Mouse (Mus musculus) intestine, embryonic 14.5 days (tissue): ENCODE measurements around the gene Prcd. TPM values are rescaled to one million over a fixed set of nuclear protein-coding genes. Genes with fewer than 3 reads are reported as not detected.

Source experiments
- ATAC-seq: fragments of 200-750 bp; cut with Nextera tagmentation; replicated peaks from 2 replicates; pipeline ENCODE4 v1.8.0; 2017; ENCODE audit warnings: low read depth, moderate number of reproducible peaks, moderate TSS enrichment, moderate library complexity; ENCODE audit not compliant: low FRiP score, low TSS enrichment
- DNase-seq: peaks from one replicate; pipeline ENCODE4 v3.0.0-alpha.2; 2018; ENCODE audit warnings: low spot score
- H3K27ac ChIP-seq: fragments of 300-500 bp; sonication (generic); 2 replicates; pipeline ENCODE4 v1.5.1; 2014; ENCODE audit warnings: low read depth, mild to moderate bottlenecking, control low read depth
- H3K27me3 ChIP-seq: fragments of 300-500 bp; sonication (generic); replicated peaks from 2 replicates; pipeline ENCODE4 v1.6.1; 2014; ENCODE audit warnings: low read length, control low read depth; ENCODE audit not compliant: control insufficient read depth, insufficient read depth
- H3K36me3 ChIP-seq: fragments of 300-500 bp; sonication (generic); 2 replicates; pipeline ENCODE4 v1.6.1; 2014; ENCODE audit warnings: low read length, control low read depth; ENCODE audit not compliant: control insufficient read depth, insufficient read depth
- H3K4me1 ChIP-seq: fragments of 300-500 bp; sonication (generic); replicated peaks from 2 replicates; pipeline ENCODE4 v1.6.1; 2014; ENCODE audit warnings: low read length, control low read depth, mixed read lengths; ENCODE audit not compliant: control insufficient read depth, insufficient read depth
- H3K4me2 ChIP-seq: fragments of 300-500 bp; sonication (generic); 2 replicates; pipeline ENCODE4 v1.6.1; 2014; ENCODE audit warnings: low read length
- H3K4me3 ChIP-seq: fragments of 300-500 bp; sonication (generic); 2 replicates; pipeline ENCODE4 v1.5.1; 2014; ENCODE audit warnings: low read depth, low read length, control low read depth, mixed read lengths
- H3K9ac ChIP-seq: fragments of 300-500 bp; sonication (generic); 2 replicates; pipeline ENCODE4 v1.6.1; 2014; ENCODE audit warnings: mild to moderate bottlenecking, low read length
- H3K9me3 ChIP-seq: fragments of 300-500 bp; sonication (generic); 2 replicates; pipeline ENCODE4 v1.6.1; 2016; ENCODE audit warnings: low read length, control low read depth; ENCODE audit not compliant: control insufficient read depth
- WGBS: fragments of 180-500 bp; shearing (Covaris S2); extraction: QIAGEN DNeasy Blood & Tissue Kit; methylation state at CpG from one replicate; pipeline ENCODE4 v1.1.7; 2014; 5-methylcytosine and 5-hydroxymethylcytosine counted together
- polyA plus RNA-seq: library from polyadenylated mRNA; unstranded; fragments of >200 nt; fragmentation: Nextera tagmentation; extraction: Ambion mirVana; gene quantifications from 2 replicates; pipeline ENCODE4 v1.2.1, GENCODE M21; 2014

Prcd gene
- polyA plus RNA-seq, 1 experiment from 2014 or later: 1.8 TPM

GRCm38 (mm10) chr11:116649711-116650337, 3.5 kb upstream of the Prcd start:
- Histone ChIP-seq H3K4me1 (peaks cover 38% of the 10 kb centered on the region), H3K9ac (no peak overlapping the region), H3K4me2 (no peak overlapping the region), H3K4me3 (no peak overlapping the region), H3K27ac (no peak overlapping the region), H3K36me3 (no peaks in the 10 kb centered on the region), H3K9me3 (no peaks in the 10 kb centered on the region), H3K27me3 (peaks cover 8% of the 10 kb centered on the region)
- 92% methylated on average over 13 of the region's 13 CpGs for WGBS
- ATAC-seq (no peak), DNase-seq (no peak)

GRCm38 (mm10) chr11:116650811-116651210, 2.5 kb upstream of the Prcd start:
- Histone ChIP-seq H3K27ac (no peak overlapping the region), H3K4me1 (peaks cover 32% of the 10 kb centered on the region), H3K4me3 (no peak overlapping the region), H3K27me3 (peaks cover 10% of the 10 kb centered on the region), H3K9me3 (no peaks in the 10 kb centered on the region), H3K4me2 (no peak overlapping the region), H3K9ac (no peak overlapping the region), H3K36me3 (no peaks in the 10 kb centered on the region)
- no peak for ATAC-seq
- 89% methylated on average over 8 of the region's 8 CpGs for WGBS
- DNase-seq: no peak

GRCm38 (mm10) chr11:116651339-116651738, 2.0 kb upstream of the Prcd start:
- no peaks in the 10 kb centered on the region for H3K36me3 ChIP-seq
- H3K4me2 ChIP-seq: no peak overlapping the region
- no peak overlapping the region for H3K9ac ChIP-seq
- H3K27me3 ChIP-seq: peaks cover 10% of the 10 kb centered on the region
- H3K27ac ChIP-seq: no peak overlapping the region
- H3K9me3 ChIP-seq: no peaks in the 10 kb centered on the region
- DNase-seq (no peak), ATAC-seq (no peak)
- 77% methylated on average over 8 of the region's 8 CpGs for WGBS
- H3K4me3 ChIP-seq: no peak overlapping the region
- H3K4me1 ChIP-seq: peaks cover 32% of the 10 kb centered on the region

- Histone ChIP-seq H3K4me3 (peak overlapping the region; percentile 53; the same call in 1 of the 2 replicates), H3K4me1 (peaks cover 34% of the 10 kb centered on the region), H3K9ac (no peak overlapping the region), H3K4me2 (peak overlapping the region; percentile 91), H3K36me3 (no peaks in the 10 kb centered on the region), H3K27me3 (peaks cover 10% of the 10 kb centered on the region), H3K9me3 (no peaks in the 10 kb centered on the region), H3K27ac (no peak overlapping the region)
- no peak for ATAC-seq
- WGBS: 64% methylated on average over 25 of the region's 25 CpGs
- DNase-seq: no peak
These were observed 820 bp upstream of the Prcd start for GRCm38 (mm10) chr11:116652330-116653098.

- ATAC-seq (no peak), DNase-seq (peak; percentile 73)
- WGBS: under 1% methylated on average over 47 of the region's 47 CpGs
- peak overlapping the region; percentile 91 for H3K4me2 ChIP-seq
- peaks cover 10% of the 10 kb centered on the region for H3K27me3 ChIP-seq
- H3K36me3 ChIP-seq: no peaks in the 10 kb centered on the region
- H3K9ac ChIP-seq: peak overlapping the region; percentile 54
- peaks cover 28% of the 10 kb centered on the region for H3K4me1 ChIP-seq
- no peak overlapping the region for H3K27ac ChIP-seq
- no peaks in the 10 kb centered on the region for H3K9me3 ChIP-seq
- H3K4me3 ChIP-seq: peak overlapping the region; percentile 53
These were observed 431 bp downstream of the Prcd start for GRCm38 (mm10) chr11:116653709-116654221.

GRCm38 (mm10) chr11:116654255-116654821, 1.0 kb downstream of the Prcd start, which contains the start of gene Cygb:
TSS of gene Cygb (minus strand) at chr11:116654313.
- WGBS: 4% methylated on average over 28 of the region's 28 CpGs
- Histone ChIP-seq H3K9me3 (no peaks in the 10 kb centered on the region), H3K4me1 (peaks cover 24% of the 10 kb centered on the region), H3K27me3 (peaks cover 10% of the 10 kb centered on the region), H3K4me2 (peak within 1 kb of the TSS; percentile 91), H3K36me3 (no peaks in the 10 kb centered on the region), H3K4me3 (peak within 1 kb of the TSS; percentile 53), H3K27ac (no peak within 1 kb of the TSS), H3K9ac (peak within 1 kb of the TSS; percentile 54)
- DNase-seq (peak; percentile 68), ATAC-seq (no peak)

GRCm38 (mm10) chr11:116656348-116657191, 3.2 kb downstream of the Prcd start:
- Histone ChIP-seq H3K4me1 (peaks cover 35% of the 10 kb centered on the region), H3K27ac (no peak overlapping the region)
- DNase-seq: no peak

More at GRCm38 (mm10) chr11:116656348-116657191, 3.2 kb downstream of the Prcd start:
- Histone ChIP-seq H3K9ac (no peak overlapping the region), H3K27me3 (peaks cover 10% of the 10 kb centered on the region), H3K36me3 (no peaks in the 10 kb centered on the region), H3K4me3 (no peak overlapping the region), H3K9me3 (no peaks in the 10 kb centered on the region), H3K4me2 (no peak overlapping the region)
- no peak for ATAC-seq
- WGBS: 76% methylated on average over 16 of the region's 16 CpGs
